ENCODE assay signal across 32 mouse cellular contexts in genomic region chr4:153884044-153884443, GRCm38 (mm10).
DNase-seq lines count a peak whose midpoint lies in the region; ATAC-seq and TF ChIP-seq lines count a peak whose summit lies in the region.
"Had no signal": no experiment of that assay in that cellular context is flagged by ENCODE, and none has a peak within 500 bp of the region (broad histone marks: within the 10 kb centered on the region; RNA-seq: fewer than 3 reads in every experiment).

No protein-coding gene starts in this region.

- no peak overlapping the region for H3K9ac ChIP-seq in lung, embryonic 14.5 days
- H3K9ac ChIP-seq: embryonic facial prominence, embryonic 12.5 days; forebrain, embryonic 15.5 days; heart, embryonic 13.5 days; limb, embryonic 15.5 days; liver, embryonic 15.5 days; lung, embryonic 15.5 days; neural tube, embryonic 15.5 days had no signal

- 0 out of 2 replicates have a peak, but pooled peaks have one; percentile 12 for TF ChIP-seq CTCF in lung, embryonic 14.5 days (IDR thresholded peaks at IDR 0.05; ENCODE audit: low read depth)
- 0 out of 2 replicates have a peak, but pooled peaks have one; percentile 1 for TF ChIP-seq CTCF in brain, embryonic 14.5 days (IDR thresholded peaks at IDR 0.05; ENCODE audit: borderline replicate concordance, extremely low read depth, insufficient read depth, insufficient read length)

- H3K4me3 ChIP-seq in lung, embryonic 14.5 days (ENCODE audit: low read depth, low read length) = no peak overlapping the region
- H3K4me3 ChIP-seq: embryonic facial prominence, embryonic 12.5 days; forebrain, embryonic 15.5 days; gastrocnemius, adult 2 months; heart, embryonic 13.5 days; limb, embryonic 10.5 days; limb, embryonic 15.5 days; liver, embryonic 15.5 days; lung, embryonic 15.5 days; neural tube, embryonic 15.5 days had no signal

- H3K4me2 ChIP-seq in lung, embryonic 14.5 days = no peak overlapping the region
- H3K4me2 ChIP-seq: embryonic facial prominence, embryonic 12.5 days; forebrain, embryonic 15.5 days; heart, embryonic 13.5 days; limb, embryonic 15.5 days; liver, embryonic 15.5 days; lung, embryonic 15.5 days; neural tube, embryonic 15.5 days had no signal

- no peaks in the 10 kb centered on the region for H3K36me3 ChIP-seq in lung, embryonic 14.5 days (ENCODE audit: insufficient read depth)
- H3K36me3 ChIP-seq: embryonic facial prominence, embryonic 12.5 days; forebrain, embryonic 15.5 days; G1E; heart, embryonic 13.5 days; limb, embryonic 10.5 days; limb, embryonic 15.5 days; liver, embryonic 15.5 days; lung, embryonic 15.5 days; neural tube, embryonic 15.5 days had no signal

- no peaks in the 10 kb centered on the region for H3K4me1 ChIP-seq in lung, embryonic 14.5 days (ENCODE audit: insufficient read depth)
- H3K4me1 ChIP-seq: embryonic facial prominence, embryonic 12.5 days; heart, embryonic 13.5 days; limb, embryonic 10.5 days; limb, embryonic 15.5 days; liver, embryonic 15.5 days; lung, embryonic 15.5 days; neural tube, embryonic 15.5 days had no signal

- no peak for ATAC-seq in lung, embryonic 14.5 days (ENCODE audit: insufficient read depth)
- ATAC-seq: CD4-positive, CD25-positive, alpha-beta regulatory T cell, adult 4 months; forebrain, embryonic 15.5 days; Patski had no signal

- H3K27me3 ChIP-seq in lung, embryonic 14.5 days (ENCODE audit: insufficient read depth, low read length) = no peaks in the 10 kb centered on the region
- H3K27me3 ChIP-seq: embryonic facial prominence, embryonic 12.5 days; forebrain, embryonic 15.5 days; limb, embryonic 15.5 days; liver, embryonic 15.5 days; lung, embryonic 15.5 days; neural tube, embryonic 15.5 days had no signal

- TF ChIP-seq POLR2A in brain, embryonic 14.5 days (IDR thresholded peaks at IDR 0.05; ENCODE audit: borderline replicate concordance, extremely low read depth, insufficient read depth, insufficient read length, poor library complexity, severe bottlenecking) = no peak

- intact Hi-C loops in heart, postnatal 25 days (cut with DNase I) = no loop called here

- H3K27ac ChIP-seq in lung, embryonic 14.5 days (ENCODE audit: low read depth) = no peak overlapping the region
- H3K27ac ChIP-seq: embryonic facial prominence, embryonic 12.5 days; forebrain, embryonic 15.5 days; gastrocnemius, adult 2 months; heart, embryonic 13.5 days; limb, embryonic 10.5 days; limb, embryonic 15.5 days; liver, embryonic 15.5 days; lung, embryonic 15.5 days; macrophage; neural tube, embryonic 15.5 days had no signal

- H3K9me3 ChIP-seq in lung, embryonic 14.5 days (ENCODE audit: low read depth, low read length) = no peaks in the 10 kb centered on the region
- H3K9me3 ChIP-seq: embryonic facial prominence, embryonic 12.5 days; forebrain, embryonic 15.5 days; limb, embryonic 10.5 days; limb, embryonic 15.5 days; liver, embryonic 15.5 days; lung, embryonic 15.5 days; neural tube, embryonic 15.5 days had no signal

- peak; percentile 27 for DNase-seq in heart, adult 11 months
- DNase-seq in heart, postnatal 25 days (ENCODE audit: low spot score) = no peak
- DNase-seq in lung, embryonic 14.5 days = no peak
- DNase-seq in lung, postnatal 25 days (ENCODE audit: low spot score) = no peak
- DNase-seq in ES-CJ7 (ENCODE audit: low read depth, low spot score) = peak; percentile 75
- DNase-seq in brain, embryonic 14.5 days (ENCODE audit: low read depth) = peak; percentile 35
- DNase-seq in adrenal gland, adult (ENCODE audit: inconsistent age in 2 of 2, low spot score in 1 of 2) = no peak
- DNase-seq in kidney, postnatal 14 days = no peak
- DNase-seq: adrenal gland, adult 2 months; cerebellum, adult 8-10 months; cerebellum, postnatal 25 days; gastrocnemius, adult 2 months; gastrocnemius, postnatal 36 days; kidney, adult 11 months; kidney, postnatal 25 days; midbrain, embryonic 14.5 days; right cerebral cortex, adult 18-20 months; right cerebral cortex, postnatal 4 days; thymus, adult 2 months; thymus, postnatal 36 days had no signal

Comparison
In these comparisons a context has a peak if more than half of its experiments do, and no peak if none do; other contexts are left out.
1. DNase-seq: peak in heart, adult 11 months (single experiment), ES-CJ7 (single experiment) and brain, embryonic 14.5 days (single experiment); none in heart, postnatal 25 days (single experiment), lung, embryonic 14.5 days (single experiment), lung, postnatal 25 days (single experiment), adrenal gland, adult (0 of 2) and kidney, postnatal 14 days (single experiment).